Mouse (Mus musculus): ENCODE measurements around the gene Zfp617.
"Not testable (repeated sequence)": the region's sequence is repeated elsewhere in the genome, so short reads cannot be mapped to it uniquely, and the experiment has no call there.

The Zfp617 gene

DNA sequence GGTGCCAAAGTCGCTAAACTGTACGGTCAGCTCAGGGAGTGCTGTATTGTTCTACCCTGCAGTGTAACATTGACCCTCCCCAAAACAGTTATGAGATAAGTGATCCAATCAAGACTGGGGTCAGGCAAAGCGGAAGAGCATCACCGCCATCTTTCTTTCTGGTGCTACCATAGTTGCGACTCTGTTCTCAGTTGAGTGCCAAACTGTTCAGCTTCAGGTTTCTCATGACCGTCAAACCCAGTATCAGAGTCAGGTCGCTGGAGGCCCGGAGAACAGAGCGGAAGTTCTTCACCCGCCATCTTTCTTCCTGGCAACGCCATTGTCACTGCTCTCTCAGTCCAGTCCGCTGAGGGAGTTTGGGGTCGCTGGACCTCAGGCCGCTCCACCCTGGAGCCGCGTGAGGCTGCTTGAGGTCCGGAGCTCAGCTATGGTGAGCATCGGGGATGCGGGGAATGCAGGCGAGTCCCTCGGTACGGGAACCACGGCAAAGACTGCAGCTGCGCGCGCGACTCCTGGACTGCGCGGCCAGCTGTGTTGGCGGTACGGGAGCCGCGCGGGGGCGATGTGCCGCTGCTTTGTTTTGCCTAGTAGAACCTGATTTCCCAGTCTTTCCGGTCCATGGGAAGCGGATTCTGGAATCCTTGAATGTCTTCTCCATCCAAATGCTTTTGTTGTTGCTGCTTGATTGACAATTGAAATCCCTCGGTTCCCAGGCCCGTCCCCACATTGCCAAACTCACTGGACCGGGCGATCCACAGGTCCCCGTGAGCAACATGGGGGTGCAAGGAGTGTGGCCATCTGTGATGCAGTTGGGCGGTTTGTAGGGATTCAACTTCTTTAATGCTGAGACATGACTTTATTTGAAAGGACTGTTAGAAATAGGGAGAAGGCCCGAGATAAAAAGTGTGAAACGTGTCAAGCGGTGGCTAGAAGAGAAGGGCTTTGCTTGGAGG is at the start of gene Zfp617, which contains the start of gene Zfp882:
Gene Zfp617, plus strand, starts transcription at position 327 of the 953 bp plus-strand sequence.
Gene Zfp882, plus strand, starts transcription at position 300 of the 953 bp plus-strand sequence.
- peak; percentile 90 for DNase-seq (ENCODE audit: low spot score)

DNA sequence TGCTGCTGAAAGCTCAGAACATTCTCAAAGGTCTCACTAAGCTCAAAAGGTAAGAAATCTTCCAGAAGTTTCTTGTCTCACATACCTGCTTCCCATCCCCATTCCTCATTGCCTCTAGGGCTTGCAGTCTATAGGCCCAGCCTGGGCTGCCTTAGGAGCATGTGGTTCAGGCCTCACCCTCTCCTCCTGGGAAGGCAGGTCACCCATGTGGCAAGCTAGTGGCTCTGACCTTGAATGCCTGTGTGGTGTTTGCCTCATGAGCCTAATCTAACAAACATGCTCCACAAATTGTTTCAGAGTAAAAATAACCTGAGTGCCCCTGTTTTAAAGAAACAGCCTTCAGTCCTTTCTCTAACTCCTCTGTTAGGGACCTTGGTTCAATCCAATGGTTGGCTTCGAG is 46.9 kb upstream of the Zfp617 start:
- not testable (repeated sequence) for DNase-seq (ENCODE audit: low spot score)

DNA sequence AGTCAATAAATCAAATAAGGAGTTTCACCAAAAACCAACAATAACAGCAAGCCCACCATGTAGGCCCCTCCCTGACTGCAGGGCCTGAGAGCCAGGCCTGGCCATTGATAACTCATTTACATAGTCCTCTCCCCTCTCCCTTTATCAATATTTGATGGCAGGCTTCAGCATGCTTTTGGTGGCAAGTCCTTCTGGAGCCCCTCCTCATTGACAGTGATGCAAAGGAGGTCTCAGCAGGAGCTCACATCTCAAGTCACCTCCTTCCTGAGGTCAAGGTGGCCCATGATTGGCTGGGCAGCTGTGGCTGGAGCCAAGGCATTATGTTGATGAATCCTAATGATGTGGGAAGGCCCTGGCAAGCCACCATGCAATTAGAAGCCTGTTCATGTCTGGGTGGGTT is 46.4 kb upstream of the Zfp617 start:
- not testable (repeated sequence) for DNase-seq (ENCODE audit: low spot score)

DNA sequence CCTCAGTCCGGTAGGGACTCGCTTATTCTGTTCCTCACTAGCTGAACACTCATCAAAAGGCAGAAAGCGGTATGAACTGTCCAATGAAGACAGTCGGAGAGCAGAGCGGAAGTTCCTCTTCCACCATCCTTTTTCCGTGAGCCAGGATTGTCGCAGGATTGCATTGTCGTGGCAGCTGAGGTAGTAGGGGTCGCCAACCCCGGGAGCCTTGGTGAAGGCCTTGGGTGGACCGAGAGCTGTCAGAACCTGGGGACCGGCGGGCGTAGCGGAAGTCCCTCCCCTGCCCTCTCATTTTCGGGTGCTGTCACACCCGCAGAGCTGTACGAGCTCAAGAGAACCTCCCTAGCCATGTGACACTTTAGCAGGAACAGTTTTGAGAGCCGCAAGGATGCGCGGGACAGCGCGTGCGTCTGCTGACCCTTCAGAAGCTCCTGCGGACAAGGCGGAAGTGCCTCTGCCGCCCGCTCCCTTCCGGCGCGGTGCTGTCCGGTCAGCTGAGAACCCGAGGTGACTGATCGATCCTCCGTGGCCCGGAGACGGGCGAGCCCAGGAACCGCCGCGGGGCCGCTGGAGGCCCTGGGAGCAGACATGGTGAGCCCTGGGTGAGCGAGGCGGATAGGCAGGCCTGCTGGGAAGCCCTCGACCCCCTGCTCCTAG is 26.7 kb upstream of the Zfp617 start, which contains the start of gene Zfp709:
Gene Zfp709, plus strand, starts transcription at position 402 of the 657 bp plus-strand sequence.
- peak; percentile 85 for DNase-seq (ENCODE audit: low spot score)

DNA sequence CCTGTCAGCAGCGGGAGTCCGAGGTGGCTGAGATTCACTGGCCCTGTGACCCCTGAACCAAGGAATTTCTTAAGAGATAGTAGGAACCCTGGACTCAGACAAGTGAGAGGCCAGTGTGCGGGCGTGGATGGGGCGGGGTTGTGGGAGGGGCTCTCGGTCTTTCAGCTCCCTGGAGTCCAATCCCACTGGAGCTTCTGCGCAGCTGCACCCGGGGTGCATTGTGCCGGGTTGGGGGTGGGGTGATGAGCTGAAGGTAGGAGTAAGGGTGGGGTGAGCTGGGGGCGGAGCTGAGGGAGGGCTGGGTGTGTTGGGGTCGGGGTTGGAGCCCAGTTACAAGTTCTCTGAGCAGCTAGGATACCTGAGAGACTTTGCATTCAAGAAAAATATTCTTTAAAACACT is 7.8 kb upstream of the Zfp617 start:
- DNase-seq (ENCODE audit: low spot score) = not testable (repeated sequence)

DNA sequence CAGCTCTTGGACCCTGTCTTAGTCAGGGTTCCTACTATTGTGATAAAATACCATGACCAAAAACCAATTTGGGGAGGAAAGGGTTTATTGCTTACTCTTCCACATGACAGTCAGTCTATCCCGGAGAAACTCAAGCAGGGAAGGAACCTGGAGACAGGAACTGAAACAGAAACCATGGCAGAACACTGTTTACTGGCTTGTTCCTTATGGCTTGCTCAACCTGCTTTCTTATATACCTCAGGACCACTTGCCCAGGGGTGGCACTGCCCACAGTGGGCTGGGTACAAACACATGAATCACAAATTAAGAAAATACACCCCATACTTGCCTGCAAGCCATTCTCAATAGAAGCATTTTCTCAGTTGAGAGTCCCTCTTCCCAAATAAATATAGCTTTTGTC is 5.4 kb upstream of the Zfp617 start:
- DNase-seq (ENCODE audit: low spot score) = not testable (repeated sequence)

DNA sequence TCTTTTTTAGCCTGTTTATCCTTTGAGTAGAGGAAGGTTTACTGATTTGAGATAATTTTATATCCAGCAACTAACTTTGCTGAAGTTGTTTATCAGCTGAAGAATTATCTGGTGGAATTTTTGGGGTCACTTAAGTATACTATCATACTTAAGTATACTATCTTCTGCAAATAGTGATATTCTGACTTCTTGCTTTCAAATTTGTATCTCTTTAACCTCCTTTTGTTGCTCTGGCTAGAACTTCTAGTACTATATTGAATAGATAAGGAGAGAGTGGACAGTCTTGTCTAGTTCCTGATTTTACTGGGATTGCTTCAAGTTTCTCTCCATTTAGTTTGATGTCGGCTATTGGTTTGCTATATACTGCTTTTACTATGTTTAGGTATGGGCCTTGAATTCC is 1.6 kb upstream of the Zfp617 start:
- no peak for DNase-seq (ENCODE audit: low spot score)

DNA sequence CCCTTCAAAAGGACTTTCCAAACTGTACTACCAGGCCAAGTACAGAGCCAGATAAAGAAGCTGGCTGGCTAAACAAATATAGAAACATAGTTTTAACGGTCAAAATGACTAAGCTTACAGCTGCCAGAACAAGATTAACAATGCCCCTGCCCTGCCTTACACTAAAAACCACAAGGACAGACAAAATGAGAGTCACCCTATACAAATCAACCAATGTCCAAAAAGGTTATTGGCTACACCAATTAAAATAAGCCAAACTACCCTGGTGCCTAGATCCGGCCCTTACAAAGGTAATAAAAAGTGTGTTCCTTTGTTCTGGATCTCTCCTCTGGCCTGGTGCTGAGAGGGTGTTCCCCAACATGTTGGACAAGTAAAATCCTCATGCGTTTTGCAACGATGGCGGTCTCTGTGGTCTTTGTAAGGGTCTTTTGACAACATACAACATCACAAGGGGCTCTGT is 607 bp upstream of the Zfp617 start:
- DNase-seq (ENCODE audit: low spot score) = no peak

DNA sequence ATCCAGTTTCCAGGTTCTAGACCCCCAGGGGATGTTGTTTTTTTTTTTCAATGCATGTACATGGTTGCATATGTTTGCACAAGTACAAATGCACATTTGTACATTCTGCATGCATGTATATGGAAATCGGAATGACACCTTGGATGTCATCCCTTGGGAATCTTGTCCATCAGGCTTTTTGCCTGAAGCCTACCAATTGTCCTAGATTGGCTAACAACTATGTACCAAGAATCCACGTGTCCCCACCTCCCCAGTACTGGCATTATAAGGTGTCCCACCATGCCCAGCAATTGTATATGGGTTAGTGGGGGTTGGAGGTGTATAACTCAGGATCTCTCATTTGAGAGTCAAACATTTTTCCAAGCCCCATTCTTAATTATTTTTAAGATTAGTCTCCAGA is 3.9 kb downstream of the Zfp617 start:
- DNase-seq (ENCODE audit: low spot score) = no peak

DNA sequence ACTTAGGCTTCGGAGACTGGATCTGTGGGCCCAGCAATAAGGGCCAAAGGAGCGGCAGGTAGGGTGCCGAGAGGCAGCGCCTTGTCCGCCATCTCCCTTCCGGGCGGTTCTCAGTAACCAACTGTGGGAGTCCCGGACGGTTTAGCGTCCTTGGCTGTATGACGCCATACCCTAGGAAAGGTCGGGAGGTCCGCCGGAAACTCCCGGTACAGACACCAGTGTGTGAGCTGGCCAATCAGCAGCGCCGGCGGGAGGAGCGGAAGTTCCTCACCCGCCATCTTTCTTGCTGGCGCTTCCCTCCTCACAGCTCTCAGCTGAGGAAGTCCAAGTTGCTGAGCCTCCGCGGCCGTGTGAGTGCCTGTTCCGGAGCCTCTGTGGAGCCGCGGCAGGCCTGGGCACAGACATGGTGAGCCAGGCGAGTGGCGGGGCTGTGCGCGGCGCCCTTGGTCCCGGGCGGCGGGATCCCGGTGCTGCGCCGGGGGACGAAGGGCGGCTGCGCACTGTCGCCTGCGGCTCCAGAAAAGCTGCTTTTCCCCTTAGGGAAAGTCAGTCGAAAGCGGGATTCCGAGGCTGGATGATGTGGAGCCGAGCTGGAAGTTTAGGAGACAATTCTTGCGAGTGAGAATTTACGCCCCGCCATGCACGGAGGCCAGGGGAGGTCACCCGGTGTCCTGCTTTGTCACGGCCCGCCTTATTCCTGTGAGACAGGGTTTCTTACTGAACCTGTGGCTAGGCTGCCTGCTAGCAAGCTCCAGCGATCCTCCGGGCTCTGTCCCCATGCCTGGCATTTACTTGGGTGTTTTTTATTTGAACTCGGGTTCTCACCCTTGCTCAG is 14.3 kb downstream of the Zfp617 start:
- DNase-seq (ENCODE audit: low spot score) = peak; percentile 94

DNA sequence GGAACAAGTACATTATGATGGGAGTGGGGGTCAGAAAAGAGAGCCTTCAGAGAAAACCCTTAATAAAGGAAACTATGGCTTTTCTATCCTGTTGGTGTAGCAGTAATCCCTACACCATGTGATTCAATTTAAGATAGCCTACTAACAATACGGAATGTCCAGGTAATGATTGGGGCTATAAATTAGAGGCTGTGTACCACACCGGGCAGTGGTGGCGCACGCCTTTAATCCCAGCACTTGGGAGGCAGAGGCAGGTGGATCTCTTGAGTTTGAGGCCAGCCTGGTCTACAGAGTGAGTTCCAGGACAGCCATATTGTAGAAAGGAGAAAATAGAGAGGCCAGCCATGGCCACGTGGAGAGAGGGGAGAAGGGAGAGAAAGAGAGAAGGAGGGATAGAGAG is 17.4 kb downstream of the Zfp617 start:
- DNase-seq (ENCODE audit: low spot score) = no peak

DNA sequence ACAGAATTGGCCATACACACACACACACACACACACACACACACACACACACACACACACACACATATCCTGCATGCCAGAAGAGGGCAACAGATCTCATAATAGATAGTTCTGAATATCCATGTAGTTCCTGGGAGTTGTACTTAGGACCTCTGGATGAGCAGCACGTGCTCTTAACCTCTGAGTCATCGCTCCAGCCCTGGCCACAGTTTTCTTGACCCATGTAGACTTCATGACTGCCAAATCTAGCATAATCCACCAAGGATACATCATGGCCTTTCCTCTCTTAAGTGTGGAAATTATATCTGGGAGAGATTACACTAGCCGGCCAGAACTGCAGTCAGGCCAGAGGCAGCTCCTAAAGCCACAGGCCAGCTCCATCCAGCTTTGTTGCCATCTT is 18.1 kb downstream of the Zfp617 start:
- DNase-seq (ENCODE audit: low spot score) = no peak

DNA sequence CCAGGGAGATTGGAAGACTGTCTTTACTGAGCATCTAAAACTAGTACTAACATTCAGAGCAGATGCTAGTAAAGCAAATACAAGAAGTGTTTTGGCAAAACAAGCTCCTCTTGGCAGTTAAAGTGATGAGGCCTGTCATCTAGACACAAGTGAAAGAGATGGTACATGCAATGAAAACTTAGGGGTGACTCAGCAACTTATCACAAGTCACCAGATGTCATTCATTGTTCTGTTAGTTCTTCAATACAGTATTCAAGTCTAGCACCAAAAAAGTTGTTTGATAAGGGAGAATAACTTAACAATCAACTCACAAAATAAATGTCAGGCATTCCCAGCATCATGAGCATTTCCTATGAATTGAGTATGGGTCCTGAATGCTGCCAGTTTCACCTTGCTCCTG is 19.3 kb downstream of the Zfp617 start:
- DNase-seq (ENCODE audit: low spot score) = no peak

DNA sequence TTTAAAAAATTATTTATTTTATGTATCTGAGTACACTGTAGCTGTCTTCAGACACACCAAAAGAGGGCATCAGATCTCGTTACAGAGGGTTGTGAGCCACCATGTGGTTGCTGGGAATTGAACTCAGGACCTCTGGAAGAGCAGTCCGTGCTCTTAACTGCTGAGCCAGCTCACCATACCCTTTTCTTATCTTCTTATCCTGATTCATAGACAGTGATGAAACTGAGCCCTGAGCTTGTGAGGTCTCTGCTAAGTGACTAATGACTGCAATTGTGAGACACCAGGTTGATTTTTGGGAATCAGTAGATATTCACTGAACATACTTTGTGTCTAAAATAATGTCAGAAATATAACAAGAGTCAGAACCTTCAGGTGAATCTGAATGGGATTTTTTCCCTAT is 29.6 kb downstream of the Zfp617 start:
- DNase-seq (ENCODE audit: low spot score) = not testable (repeated sequence)

DNA sequence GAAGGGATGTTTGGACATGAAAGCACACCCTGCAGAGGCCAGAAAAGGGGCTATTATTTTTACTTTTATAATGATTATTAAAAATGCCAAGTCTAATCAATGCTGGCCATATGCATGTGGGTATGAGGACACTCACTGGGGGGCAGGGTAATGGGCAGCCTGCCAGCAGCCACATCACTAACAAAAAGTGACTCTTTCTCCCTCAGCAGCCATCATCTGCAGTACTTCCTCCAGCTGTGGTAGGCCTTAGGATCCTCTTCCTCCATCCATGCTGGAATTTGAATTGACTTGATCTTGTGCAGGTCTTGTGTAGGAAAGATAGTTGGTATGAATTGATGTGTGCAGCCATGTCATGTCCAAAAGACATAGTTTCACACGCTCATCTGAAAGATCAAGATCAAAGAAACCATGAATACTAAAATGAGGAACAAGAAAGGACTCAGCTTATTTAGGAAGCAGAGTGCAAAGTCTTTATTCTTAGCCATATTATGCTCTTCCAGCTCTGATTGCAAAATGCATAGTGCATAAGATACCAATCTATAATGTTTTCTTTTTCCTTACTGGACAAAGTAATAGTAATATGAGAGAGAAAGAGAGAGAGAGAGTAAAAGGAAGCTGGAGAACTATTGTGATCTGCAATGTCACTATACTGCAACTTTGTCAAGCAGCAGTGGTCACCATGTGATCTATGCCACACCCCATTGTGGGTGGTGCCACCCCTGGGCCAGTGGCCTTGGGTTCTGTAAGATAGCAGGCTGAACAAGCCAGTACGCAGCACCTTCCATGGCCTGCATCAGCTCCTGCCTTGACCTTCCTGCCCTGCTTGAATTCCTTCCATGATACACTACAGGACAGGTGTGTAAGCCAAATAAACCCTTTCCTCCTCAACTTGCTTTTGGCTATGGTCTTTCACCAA is 32.1 kb downstream of the Zfp617 start:
- DNase-seq (ENCODE audit: low spot score) = no peak

DNA sequence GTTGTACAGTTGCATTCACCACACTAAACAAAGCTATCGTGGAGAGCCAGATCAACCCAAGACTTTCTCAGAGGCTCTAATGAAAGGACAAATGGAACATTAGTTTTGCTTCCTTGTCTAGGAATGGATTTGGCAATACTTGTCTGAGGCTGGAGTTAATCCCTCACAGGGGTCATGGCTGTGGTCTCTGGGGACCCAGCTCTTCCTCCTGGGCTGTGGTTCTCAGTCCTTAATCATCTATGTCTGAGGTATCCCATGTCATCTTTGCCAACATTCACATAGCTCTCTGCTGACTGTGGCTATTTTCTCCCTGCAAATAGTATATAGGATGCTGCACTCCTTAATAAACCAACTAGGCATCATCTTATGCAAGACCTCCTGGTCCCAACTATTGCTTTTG is 33.3 kb downstream of the Zfp617 start:
- DNase-seq (ENCODE audit: low spot score) = no peak

DNA sequence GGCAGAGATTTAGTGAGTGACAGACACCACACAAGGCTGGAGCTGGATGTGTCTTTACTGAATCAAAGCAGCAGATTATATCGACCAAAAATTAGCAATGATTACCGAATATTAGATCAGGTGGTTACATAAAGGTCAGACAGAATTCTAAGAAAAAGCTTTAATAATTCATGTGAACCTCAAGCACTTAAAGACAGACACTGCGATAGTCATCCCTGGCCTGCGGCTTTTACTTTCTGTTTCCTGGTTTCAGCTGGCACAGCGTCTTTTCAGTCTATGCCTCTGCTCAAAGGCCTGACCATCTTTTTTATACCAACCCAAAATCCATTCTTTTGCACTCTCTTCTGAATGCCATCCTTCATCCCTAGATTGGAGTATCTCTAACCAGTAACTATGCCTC is 40.2 kb downstream of the Zfp617 start:
- no peak for DNase-seq (ENCODE audit: low spot score)

DNA sequence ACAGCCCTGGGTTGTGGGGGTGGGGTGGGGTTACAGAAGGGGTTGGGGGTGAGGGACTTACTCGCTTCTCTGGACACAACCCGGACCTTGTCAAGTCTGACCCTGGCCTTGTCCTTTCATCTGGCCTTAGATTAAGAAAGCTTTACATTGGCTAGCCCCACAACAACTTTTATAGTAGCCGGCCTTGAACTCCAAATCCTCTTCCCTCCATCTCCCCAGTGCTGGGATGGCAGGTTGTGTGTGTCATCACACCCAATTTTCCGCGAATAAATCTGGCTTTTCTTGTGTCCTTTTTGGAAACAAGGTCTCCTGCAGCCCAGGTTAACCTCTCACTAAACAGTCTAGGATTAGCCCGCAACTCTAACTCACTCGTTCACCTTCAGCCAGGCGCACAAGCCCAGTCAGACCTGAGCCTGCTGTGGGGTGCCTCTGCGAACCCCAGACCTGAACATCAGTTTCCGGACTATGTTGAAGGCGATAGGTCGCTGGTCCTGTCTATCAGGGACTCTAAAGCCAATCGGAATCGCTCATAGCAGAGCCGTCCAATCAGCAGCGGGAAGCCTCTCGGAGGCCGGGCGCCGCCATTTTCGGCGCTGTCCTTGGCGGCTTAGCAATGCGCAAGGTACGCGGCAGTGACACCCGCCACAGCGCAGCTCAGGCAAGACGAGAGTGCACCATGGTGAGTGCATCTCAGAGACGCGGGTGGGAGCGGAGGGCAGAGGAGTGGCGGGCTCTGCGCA is 42.2 kb downstream of the Zfp617 start, which contains the start of gene Zfp961:
Gene Zfp961, plus strand, starts transcription at position 557 of the 740 bp plus-strand sequence.
- peak; percentile 95 for DNase-seq (ENCODE audit: low spot score)

DNA sequence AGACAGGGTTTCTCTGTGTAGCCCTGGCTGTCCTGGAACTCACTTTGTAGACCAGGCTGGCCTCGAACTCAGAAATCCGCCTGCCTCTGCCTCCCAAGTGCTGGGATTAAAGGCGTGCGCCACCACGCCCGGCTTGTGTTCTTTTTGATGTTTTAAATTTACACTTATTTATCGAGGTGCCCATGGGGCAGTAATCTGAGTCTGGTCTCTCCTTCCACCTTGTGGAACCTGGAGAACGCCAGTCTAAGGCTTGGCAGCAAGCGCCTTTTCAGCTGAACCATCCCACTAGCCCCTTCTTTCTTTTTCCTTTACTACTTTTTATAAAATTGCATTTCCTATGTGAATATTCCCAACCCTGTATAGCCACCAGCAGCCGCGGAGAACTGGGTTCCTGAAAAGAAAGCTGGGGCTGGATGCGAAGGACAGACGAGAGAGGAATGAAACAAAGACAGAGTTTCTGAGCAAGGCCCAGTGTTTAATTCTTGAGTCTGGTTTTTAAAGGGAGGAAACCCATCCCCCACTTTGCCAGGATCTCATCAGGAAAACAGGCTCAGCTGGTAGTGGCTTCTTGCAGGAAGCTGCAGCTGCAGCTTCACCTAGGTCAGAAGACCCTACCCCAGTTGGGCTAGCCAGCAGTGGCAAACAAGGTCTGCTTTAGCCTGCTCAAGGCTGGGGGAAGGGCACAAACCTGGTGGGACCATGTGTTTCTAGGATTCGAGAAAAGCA is 43.2 kb downstream of the Zfp617 start:
- DNase-seq (ENCODE audit: low spot score) = peak; percentile 43

Data from yolk sac, embryonic 10.5 days (tissue).